Mouse (Mus musculus) olfactory bulb, adult 2 months (tissue): Measurements from ENCODE around the gene Ankrd9. TPM values are rescaled to one million over a fixed set of nuclear protein-coding genes. Genes with fewer than 3 reads are reported as not detected.

Experiments used
- H3K27ac ChIP-seq: fragments of 200-500 bp; 2 replicates; pipeline ENCODE4 v1.5.1; 2012; ENCODE audit warnings: low read depth, low read length; ENCODE audit not compliant: insufficient read depth
- H3K4me1 ChIP-seq: fragments of 200-500 bp; 2 replicates; pipeline ENCODE4 v1.6.1; 2012; ENCODE audit warnings: low read length; ENCODE audit not compliant: control insufficient read depth, insufficient read depth
- H3K4me3 ChIP-seq: fragments of 200-500 bp; 2 replicates; pipeline ENCODE4 v1.5.1; 2012; ENCODE audit warnings: mild to moderate bottlenecking, low read depth, low read length, moderate library complexity; ENCODE audit not compliant: insufficient read depth
- CTCF ChIP-seq: fragments of 200-500 bp; IDR thresholded peaks from 2 replicates; pipeline ENCODE4 v1.5.1; 2012; ENCODE audit warnings: low read depth, mild to moderate bottlenecking, low read length, moderate library complexity; ENCODE audit not compliant: insufficient read depth
- POLR2A ChIP-seq: fragments of 200-500 bp; IDR thresholded peaks from 2 replicates; pipeline ENCODE4 v1.6.1; 2012; ENCODE audit warnings: mild to moderate bottlenecking, low read depth, low read length, moderate library complexity; ENCODE audit not compliant: insufficient read depth
- WGBS: fragments of 180-500 bp; shearing (Covaris S2); methylation state at CpG from one replicate; pipeline ENCODE4 v1.1.7; 2018; 5-methylcytosine and 5-hydroxymethylcytosine counted together
- polyA plus RNA-seq: library from polyadenylated mRNA; stranded (reverse); fragments of >200 nt; gene quantifications from 2 replicates; pipeline ENCODE4 v1.2.4, GENCODE M21; 2012; ENCODE audit warnings: low replicate concordance; ENCODE audit not compliant: missing spikeins, insufficient read depth, insufficient read length

Gene Ankrd9
- polyA plus RNA-seq, 1 experiment: not detected

DNA sequence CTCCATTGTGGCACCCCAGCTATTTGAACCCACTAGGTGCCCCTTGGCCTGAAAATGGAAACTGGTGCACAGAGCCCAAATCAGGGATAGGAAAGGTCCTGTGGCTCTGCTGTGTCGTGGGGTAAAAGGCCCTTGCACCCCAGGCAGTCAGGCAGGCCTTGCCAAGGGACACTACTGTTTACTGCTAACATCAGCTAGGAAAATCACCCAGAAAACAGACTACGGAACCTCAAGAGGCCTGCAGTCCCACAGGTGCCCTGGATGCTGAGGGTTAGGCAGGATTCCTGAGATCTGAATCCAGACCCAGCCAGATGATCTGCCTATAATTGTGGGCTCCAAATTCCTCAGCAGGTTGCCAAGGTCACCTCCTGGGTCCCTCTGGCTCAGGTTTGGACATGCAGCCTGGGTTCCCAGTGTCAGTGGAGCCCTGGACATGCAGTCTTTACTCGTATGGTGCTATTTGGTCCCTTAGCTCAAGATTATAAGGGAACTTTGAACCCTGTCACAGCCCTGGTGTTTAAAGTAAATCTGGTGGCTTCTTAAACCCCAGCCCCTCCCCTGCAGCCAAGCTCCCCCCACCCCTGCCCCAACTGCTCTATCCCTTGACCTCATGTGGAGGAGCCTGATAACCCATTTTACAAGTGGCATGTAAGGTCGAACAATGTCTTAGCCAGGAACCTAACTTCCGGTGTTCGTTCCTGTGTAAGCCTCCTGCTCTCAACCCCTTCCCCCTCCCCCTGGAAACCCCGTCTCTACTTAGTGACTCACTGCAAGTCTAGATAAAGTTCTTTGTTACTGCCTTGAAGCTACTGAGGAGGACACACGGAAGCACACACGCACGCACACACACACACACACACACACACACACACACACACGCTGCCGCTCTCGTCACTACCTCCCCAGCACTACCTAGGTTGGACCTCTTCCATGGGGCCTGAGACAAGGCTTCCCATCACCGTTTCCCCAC, 28.6 kb upstream of the Ankrd9 start:
- no peak for TF ChIP-seq CTCF
- TF ChIP-seq POLR2A: no peak
- no peak overlapping the region for H3K27ac ChIP-seq
- WGBS: 58% methylated on average over 14 of the region's 14 CpGs
- H3K4me3 ChIP-seq: no peak overlapping the region
- peaks cover 22% of the 10 kb centered on the region for H3K4me1 ChIP-seq

GRCm38 (mm10) chr12:111006339-111006738, 27.5 kb upstream of the Ankrd9 start:
- H3K27ac ChIP-seq: no peak overlapping the region
- 69% methylated on average over 5 of the region's 5 CpGs for WGBS
- TF ChIP-seq CTCF (no peak), POLR2A (no peak)
- peaks cover 22% of the 10 kb centered on the region for H3K4me1 ChIP-seq
- no peak overlapping the region for H3K4me3 ChIP-seq

DNA sequence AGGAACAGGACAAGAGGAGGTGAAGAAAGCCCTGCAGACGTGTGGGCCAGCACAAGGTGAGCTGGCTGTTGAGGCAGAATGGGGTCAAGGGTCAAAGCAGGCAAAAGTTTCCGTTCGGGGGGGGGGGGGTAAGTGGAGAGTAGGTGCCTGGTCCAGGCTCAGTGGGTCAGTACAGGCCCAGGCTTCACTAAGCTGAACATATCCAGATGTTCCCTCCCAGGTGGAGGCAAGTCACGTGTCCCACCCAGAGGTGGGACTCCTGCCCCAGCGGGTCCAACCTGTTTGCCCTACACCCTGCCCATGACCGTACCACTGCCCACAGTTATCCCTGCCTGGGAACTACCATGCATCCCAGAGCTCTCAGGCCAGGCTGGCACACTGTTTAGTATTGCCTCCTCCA, 27.0 kb upstream of the Ankrd9 start:
- no peak for TF ChIP-seq POLR2A
- no peak for TF ChIP-seq CTCF
- Histone ChIP-seq H3K4me1 (peaks cover 22% of the 10 kb centered on the region), H3K4me3 (no peak overlapping the region), H3K27ac (no peak overlapping the region)
- 82% methylated on average over 6 of the region's 6 CpGs for WGBS

DNA sequence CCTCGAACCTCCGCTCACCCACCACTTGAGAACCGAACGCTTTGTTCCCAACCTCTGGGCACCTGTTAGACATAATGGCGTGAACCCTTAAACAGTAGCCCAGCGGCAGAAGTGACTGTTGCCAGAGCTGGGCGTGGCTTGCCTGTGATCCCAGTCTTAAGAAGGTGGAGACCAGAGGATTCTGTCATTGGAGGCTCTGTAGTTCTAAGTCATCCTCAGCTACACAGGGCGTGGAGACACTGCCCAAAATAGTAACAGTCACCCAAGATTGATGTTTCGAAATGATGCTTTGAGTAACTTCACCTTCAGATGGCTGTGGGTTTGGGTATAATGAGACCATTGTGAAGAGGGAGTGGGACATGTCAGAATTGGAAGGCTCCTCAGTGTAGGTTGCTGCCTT, 25.3 kb upstream of the Ankrd9 start:
- no peak overlapping the region for H3K4me3 ChIP-seq
- 85% methylated on average over 9 of the region's 9 CpGs for WGBS
- TF ChIP-seq CTCF (no peak), POLR2A (no peak)
- peaks cover 22% of the 10 kb centered on the region for H3K4me1 ChIP-seq
- no peak overlapping the region for H3K27ac ChIP-seq

DNA sequence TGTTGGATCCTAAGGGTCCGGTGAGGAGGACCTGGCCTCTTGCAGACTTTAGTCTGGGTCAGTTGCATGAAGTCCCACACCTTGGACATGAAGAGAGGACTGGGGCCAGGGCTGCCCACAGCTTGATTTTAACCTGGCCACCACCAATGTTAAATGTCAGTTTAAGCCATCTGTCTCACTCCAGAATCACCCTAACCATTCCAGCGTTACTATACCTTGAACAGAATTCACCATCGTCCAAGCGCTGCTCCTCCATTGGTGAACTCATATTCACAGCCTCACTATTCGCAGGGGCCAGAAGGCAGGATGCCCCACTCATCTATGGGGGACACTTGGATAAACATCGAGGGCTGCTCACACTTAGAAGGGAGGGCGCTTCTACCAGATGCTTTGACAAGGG, 22.1 kb upstream of the Ankrd9 start:
- Histone ChIP-seq H3K4me1 (no peaks in the 10 kb centered on the region), H3K4me3 (no peak overlapping the region), H3K27ac (no peak overlapping the region)
- TF ChIP-seq POLR2A: no peak
- TF ChIP-seq CTCF: no peak
- WGBS: 95% methylated on average over 7 of the region's 7 CpGs

GRCm38 (mm10) chr12:110999820-111000219, 21.0 kb upstream of the Ankrd9 start:
- Histone ChIP-seq H3K27ac (no peak overlapping the region), H3K4me1 (no peaks in the 10 kb centered on the region), H3K4me3 (no peak overlapping the region)
- TF ChIP-seq CTCF (no peak), POLR2A (no peak)
- 70% methylated on average over 2 of the region's 2 CpGs for WGBS

- TF ChIP-seq POLR2A (no peak), CTCF (no peak)
- 98% methylated on average over 11 of the region's 11 CpGs for WGBS
- no peaks in the 10 kb centered on the region for H3K4me1 ChIP-seq
- no peak overlapping the region for H3K27ac ChIP-seq
- no peak overlapping the region for H3K4me3 ChIP-seq
Observed at GRCm38 (mm10) chr12:110998092-110998491, 19.3 kb upstream of the Ankrd9 start.

DNA sequence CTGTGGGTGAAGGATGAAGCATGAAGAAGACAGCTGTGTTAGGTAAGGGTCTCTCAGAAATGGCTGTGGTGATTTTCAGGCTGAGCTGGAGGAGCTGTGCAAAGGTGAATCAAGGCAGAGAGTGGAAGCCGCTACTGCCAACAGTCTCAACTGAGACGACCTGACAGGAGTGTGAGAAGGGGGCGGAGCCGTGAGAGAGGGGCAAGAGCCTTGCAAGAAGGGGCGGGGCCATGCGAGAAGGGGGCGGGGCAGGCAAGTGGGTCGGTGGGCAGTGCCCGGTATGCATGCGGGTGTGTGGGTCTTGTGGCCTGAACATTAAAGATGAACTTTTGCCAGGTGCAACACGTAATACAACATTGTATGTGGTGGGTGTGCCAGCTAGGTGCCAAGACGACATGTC, 15.8 kb upstream of the Ankrd9 start:
- Histone ChIP-seq H3K4me3 (no peak overlapping the region), H3K27ac (no peak overlapping the region), H3K4me1 (peaks cover 12% of the 10 kb centered on the region)
- WGBS: 52% methylated on average over 12 of the region's 12 CpGs
- TF ChIP-seq CTCF: no peak
- TF ChIP-seq POLR2A: no peak

DNA sequence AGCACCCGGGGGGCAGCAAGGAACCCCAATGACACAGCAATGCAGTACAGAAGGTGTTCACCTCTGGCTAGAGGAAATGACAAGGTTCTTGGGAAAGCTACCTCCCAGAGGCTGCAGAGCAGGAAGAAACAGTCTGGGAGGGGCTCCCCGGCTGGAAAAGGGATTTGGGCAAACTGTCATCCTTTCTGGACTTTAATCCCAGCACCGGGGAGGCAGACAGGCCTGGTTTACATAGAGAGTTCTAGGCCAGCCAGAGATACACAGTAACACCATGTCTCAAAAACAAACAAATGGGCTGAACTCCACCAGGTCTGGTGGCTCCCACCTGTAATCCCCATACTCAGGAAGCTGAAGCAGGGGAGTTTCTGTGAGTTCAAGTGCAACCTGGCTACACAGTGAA, 14.4 kb upstream of the Ankrd9 start:
- Histone ChIP-seq H3K4me3 (no peak overlapping the region), H3K27ac (no peak overlapping the region), H3K4me1 (peaks cover 12% of the 10 kb centered on the region)
- WGBS: 88% methylated on average over 3 of the region's 3 CpGs
- TF ChIP-seq POLR2A: no peak
- no peak for TF ChIP-seq CTCF
